11 mouse cellular contexts compared by ENCODE assay signal in genomic region chr17:87391242-87391641, GRCm38 (mm10). TPM values are rescaled to one million over a fixed set of nuclear protein-coding genes. Genes with fewer than 3 reads are reported as not detected.
DNase-seq lines count a peak whose midpoint lies in the region; ATAC-seq lines count a peak whose summit lies in the region.
"Had no signal": no experiment of that assay in that cellular context is flagged by ENCODE, and none has a peak within 500 bp of the region (broad histone marks: within the 10 kb centered on the region; RNA-seq: fewer than 3 reads in every experiment).

No protein-coding gene starts in this region.

- no peak overlapping the region for H3K9ac ChIP-seq in midbrain, embryonic 14.5 days (replicated peaks; ENCODE audit: low read length)

- H3K4me1 ChIP-seq in midbrain, embryonic 14.5 days (ENCODE audit: control insufficient read depth, insufficient read depth, low read length), result 0 out of 2 replicates have a peak, but pooled peaks cover 3% of the 10 kb centered on the region
- peaks cover 8% of the 10 kb centered on the region; the same call in 1 of the 2 replicates for H3K4me1 ChIP-seq in midbrain, embryonic 10.5 days

- 74% methylated on average over 7 of the region's 7 CpGs for WGBS in midbrain, embryonic 14.5 days
- WGBS in midbrain, embryonic 10.5 days, result 78% methylated on average over 7 of the region's 7 CpGs

- no peak overlapping the region for H3K4me3 ChIP-seq in midbrain, embryonic 14.5 days (replicated peaks; ENCODE audit: low read depth, low read length)
- H3K4me3 ChIP-seq in midbrain, embryonic 10.5 days, result no peak overlapping the region

- H3K27me3 ChIP-seq in midbrain, embryonic 14.5 days (ENCODE audit: control insufficient read depth, insufficient read depth, low read length), result no peaks in the 10 kb centered on the region
- no peaks in the 10 kb centered on the region for H3K27me3 ChIP-seq in midbrain, embryonic 10.5 days (ENCODE audit: low read depth, poor library complexity, severe bottlenecking)

- no peak overlapping the region for H3K27ac ChIP-seq in midbrain, embryonic 14.5 days (replicated peaks; ENCODE audit: low read depth, low read length)
- H3K27ac ChIP-seq in midbrain, embryonic 10.5 days (replicated peaks), result no peak overlapping the region

- no peaks in the 10 kb centered on the region for H3K9me3 ChIP-seq in midbrain, embryonic 14.5 days (ENCODE audit: control insufficient read depth, low read length)
- no peaks in the 10 kb centered on the region for H3K9me3 ChIP-seq in midbrain, embryonic 10.5 days (replicated peaks)

- no peak for ATAC-seq in midbrain, embryonic 14.5 days (ENCODE audit: low FRiP score, low TSS enrichment)

- H3K36me3 ChIP-seq in midbrain, embryonic 14.5 days (ENCODE audit: control insufficient read depth, insufficient read depth, low read length), result no peaks in the 10 kb centered on the region
- no peaks in the 10 kb centered on the region for H3K36me3 ChIP-seq in midbrain, embryonic 10.5 days

- intact Hi-C loops in heart, postnatal 14 days (cut with DNase I), result no loop called here

- no peak overlapping the region for H3K4me2 ChIP-seq in midbrain, embryonic 14.5 days (ENCODE audit: low read length)

- DNase-seq in cerebellum, adult 9-11 months, result peak; percentile 34
- DNase-seq in cerebellum, adult 18-20 months, result no peak
- peak; percentile 19 for DNase-seq in midbrain, embryonic 14.5 days
- no peak for DNase-seq in midbrain, embryonic 10.5 days (ENCODE audit: low spot score)
- DNase-seq in heart, postnatal 14 days, result peak; percentile 62 to 74
- DNase-seq in lung, postnatal 4 days, result peak; percentile 61 to 69
- DNase-seq in ovary, postnatal 36 days (ENCODE audit: low spot score), result no peak
- DNase-seq in spleen, adult 18-20 months, result no peak

RNA-seq across cellular contexts. Expression of gene Stpg4, which starts 36.3 kb away (rescaled TPM):
- polyA plus RNA-seq in midbrain, embryonic 14.5 days (2014; fragmentation: Nextera tagmentation; extraction: Ambion mirVana), result not detected in 2 replicates
- polyA plus RNA-seq in midbrain, embryonic 10.5 days (2016; fragmentation: Nextera tagmentation; extraction: Ambion mirVana), result not detected in 2 replicates
- total RNA-seq in heart, postnatal 14 days (2021), result not detected
- total RNA-seq: left cerebral cortex, adult 8-10 months had no signal
- polyA plus RNA-seq: cerebellum, adult 2 months; small intestine, adult 2 months had no signal

RNA-seq across cellular contexts. Expression of gene Calm2, which starts 55.5 kb away (rescaled TPM):
- polyA plus RNA-seq in midbrain, embryonic 14.5 days (2014; fragmentation: Nextera tagmentation; extraction: Ambion mirVana), result 1,972 and 2,214 TPM in 2 replicates
- polyA plus RNA-seq in midbrain, embryonic 10.5 days (2016; fragmentation: Nextera tagmentation; extraction: Ambion mirVana), result 1,154 and 1,167 TPM in 2 replicates
- 100 to 1,000 TPM; 179 to 185 TPM for total RNA-seq in heart, postnatal 14 days (2021)

Comparison
In these comparisons a context has a peak if more than half of its experiments do, and no peak if none do; other contexts are left out.
1. DNase-seq: peak in cerebellum, adult 9-11 months (single experiment), midbrain, embryonic 14.5 days (single experiment), heart, postnatal 14 days (2 of 2) and lung, postnatal 4 days (2 of 2); none in cerebellum, adult 18-20 months (0 of 2), midbrain, embryonic 10.5 days (single experiment), ovary, postnatal 36 days (single experiment) and spleen, adult 18-20 months (0 of 2).